Mouse (Mus musculus) erythroblast, embryonic 14.5 days (primary cell): Measurements from ENCODE around the gene Sdk1. TPM values are rescaled to one million over a fixed set of nuclear protein-coding genes. Genes with fewer than 3 reads are reported as not detected.

Source experiments
- H3K27me3 ChIP-seq: 2 replicates; pipeline ENCODE4 v1.6.1; 2012; ENCODE audit warnings: inconsistent platforms; ENCODE audit not compliant: control insufficient read depth
- H3K36me3 ChIP-seq: 2 replicates; pipeline ENCODE4 v1.6.1; 2012; ENCODE audit warnings: mild to moderate bottlenecking, inconsistent platforms; ENCODE audit not compliant: control insufficient read depth
- H3K4me1 ChIP-seq: 2 replicates; pipeline ENCODE4 v1.6.1; 2012; ENCODE audit warnings: inconsistent platforms; ENCODE audit not compliant: control insufficient read depth
- H3K4me3 ChIP-seq: replicated peaks from 2 replicates; pipeline ENCODE3; 2012; ENCODE audit warnings: moderate library complexity, mild to moderate bottlenecking, inconsistent platforms
- H3K9me3 ChIP-seq: 2 replicates; pipeline ENCODE4 v1.6.1; 2012; ENCODE audit warnings: low read length, inconsistent platforms, mixed read lengths; ENCODE audit not compliant: control insufficient read depth
- GATA1 ChIP-seq: IDR thresholded peaks from 2 replicates; pipeline ENCODE4 v1.6.1; 2012; ENCODE audit warnings: low read length, inconsistent platforms, mixed read lengths
- TAL1 ChIP-seq: IDR thresholded peaks from 3 replicates; pipeline ENCODE4 v1.6.1; 2012; ENCODE audit warnings: low read length, inconsistent platforms, mixed read lengths
- polyA plus RNA-seq: library from polyadenylated mRNA; stranded (reverse); fragments of >175 nt; gene quantifications from 2 replicates; pipeline ENCODE4 v1.2.3, GENCODE M21; 2012

Sdk1 gene
- polyA plus RNA-seq, 1 experiment: not detected

GRCm38 (mm10) chr5:141368567-141368966, 127.3 kb downstream of the Sdk1 start:
- H3K9me3 ChIP-seq: peaks cover 18% of the 10 kb centered on the region
- H3K4me1 ChIP-seq: no peaks in the 10 kb centered on the region
- H3K4me3 ChIP-seq: no peak overlapping the region
- H3K27me3 ChIP-seq: no peaks in the 10 kb centered on the region
- H3K36me3 ChIP-seq: peaks cover 3% of the 10 kb centered on the region; the same call in 1 of the 2 replicates
- no peak for TF ChIP-seq GATA1
- no peak for TF ChIP-seq TAL1

GRCm38 (mm10) chr5:141374797-141375196, 133.5 kb downstream of the Sdk1 start:
- no peak for TF ChIP-seq TAL1
- TF ChIP-seq GATA1: no peak
- H3K4me3 ChIP-seq: no peak overlapping the region
- peaks cover 5% of the 10 kb centered on the region; the same call in 1 of the 2 replicates for H3K9me3 ChIP-seq
- no peaks in the 10 kb centered on the region for H3K36me3 ChIP-seq
- no peaks in the 10 kb centered on the region for H3K27me3 ChIP-seq
- H3K4me1 ChIP-seq: no peaks in the 10 kb centered on the region

GRCm38 (mm10) chr5:141379836-141380773, 138.8 kb downstream of the Sdk1 start:
- TF ChIP-seq GATA1 (no peak), TAL1 (no peak)
- H3K27me3 ChIP-seq: no peaks in the 10 kb centered on the region
- H3K9me3 ChIP-seq: no peaks in the 10 kb centered on the region
- H3K4me1 ChIP-seq: no peaks in the 10 kb centered on the region
- no peak overlapping the region for H3K4me3 ChIP-seq
- H3K36me3 ChIP-seq: no peaks in the 10 kb centered on the region

GRCm38 (mm10) chr5:141380774-141381156, 139.5 kb downstream of the Sdk1 start:
- no peaks in the 10 kb centered on the region for H3K4me1 ChIP-seq
- TF ChIP-seq GATA1: no peak
- no peak for TF ChIP-seq TAL1
- no peaks in the 10 kb centered on the region for H3K27me3 ChIP-seq
- no peaks in the 10 kb centered on the region for H3K9me3 ChIP-seq
- H3K36me3 ChIP-seq: no peaks in the 10 kb centered on the region
- no peak overlapping the region for H3K4me3 ChIP-seq

GRCm38 (mm10) chr5:141381581-141381980, 140.3 kb downstream of the Sdk1 start:
- TF ChIP-seq GATA1: no peak
- H3K4me3 ChIP-seq: no peak overlapping the region
- H3K9me3 ChIP-seq: no peaks in the 10 kb centered on the region
- no peaks in the 10 kb centered on the region for H3K4me1 ChIP-seq
- H3K36me3 ChIP-seq: no peaks in the 10 kb centered on the region
- H3K27me3 ChIP-seq: no peaks in the 10 kb centered on the region

GRCm38 (mm10) chr5:141382246-141382835, 141.1 kb downstream of the Sdk1 start:
- no peaks in the 10 kb centered on the region for H3K9me3 ChIP-seq
- H3K4me3 ChIP-seq: no peak overlapping the region
- no peaks in the 10 kb centered on the region for H3K36me3 ChIP-seq
- TF ChIP-seq TAL1 (no peak), GATA1 (no peak)
- no peaks in the 10 kb centered on the region for H3K4me1 ChIP-seq
- H3K27me3 ChIP-seq: no peaks in the 10 kb centered on the region

GRCm38 (mm10) chr5:141388451-141388850, 147.2 kb downstream of the Sdk1 start:
- no peak for TF ChIP-seq TAL1
- no peak for TF ChIP-seq GATA1
- Histone ChIP-seq H3K27me3 (no peaks in the 10 kb centered on the region), H3K4me3 (no peak overlapping the region), H3K9me3 (no peaks in the 10 kb centered on the region), H3K36me3 (no peaks in the 10 kb centered on the region), H3K4me1 (no peaks in the 10 kb centered on the region)

GRCm38 (mm10) chr5:141390541-141390940, 149.3 kb downstream of the Sdk1 start:
- no peaks in the 10 kb centered on the region for H3K36me3 ChIP-seq
- H3K9me3 ChIP-seq: peaks cover 3% of the 10 kb centered on the region; the same call in 1 of the 2 replicates
- TF ChIP-seq TAL1 (no peak), GATA1 (no peak)
- no peaks in the 10 kb centered on the region for H3K27me3 ChIP-seq
- H3K4me3 ChIP-seq: no peak overlapping the region
- no peaks in the 10 kb centered on the region for H3K4me1 ChIP-seq

GRCm38 (mm10) chr5:141391153-141391552, 149.9 kb downstream of the Sdk1 start:
- Histone ChIP-seq H3K36me3 (no peaks in the 10 kb centered on the region), H3K4me1 (no peaks in the 10 kb centered on the region), H3K27me3 (no peaks in the 10 kb centered on the region), H3K4me3 (no peak overlapping the region), H3K9me3 (peaks cover 3% of the 10 kb centered on the region; the same call in 1 of the 2 replicates)
- TF ChIP-seq TAL1 (no peak), GATA1 (no peak)
